Mouse (Mus musculus): ENCODE results near the gene Zfp831. TPM values are rescaled to one million over a fixed set of nuclear protein-coding genes. Genes with fewer than 3 reads are reported as not detected.

Zfp831 gene
- polyA plus RNA-seq, 1 experiment from 2014 or later: 0.02 TPM

GRCm38 (mm10) chr2:174655341-174655740 lies 12.0 kb downstream of the Zfp831 start:
- H3K9me3 ChIP-seq (replicated peaks): no peaks in the 10 kb centered on the region
- ATAC-seq (ENCODE audit: low read depth) (no peak), DNase-seq (no peak)
- no peak overlapping the region for H3K9ac ChIP-seq
- no peaks in the 10 kb centered on the region for H3K36me3 ChIP-seq
- no peak overlapping the region for H3K27ac ChIP-seq
- H3K4me1 ChIP-seq (replicated peaks): no peaks in the 10 kb centered on the region
- H3K4me3 ChIP-seq (replicated peaks): no peak overlapping the region
- whole genome bisulfite sequencing (ENCODE audit: insufficient replicate concordance): 54% methylated on average over 5 of the region's 5 CpGs
- H3K27me3 ChIP-seq: no peaks in the 10 kb centered on the region
- H3K4me2 ChIP-seq: no peak overlapping the region

DNA sequence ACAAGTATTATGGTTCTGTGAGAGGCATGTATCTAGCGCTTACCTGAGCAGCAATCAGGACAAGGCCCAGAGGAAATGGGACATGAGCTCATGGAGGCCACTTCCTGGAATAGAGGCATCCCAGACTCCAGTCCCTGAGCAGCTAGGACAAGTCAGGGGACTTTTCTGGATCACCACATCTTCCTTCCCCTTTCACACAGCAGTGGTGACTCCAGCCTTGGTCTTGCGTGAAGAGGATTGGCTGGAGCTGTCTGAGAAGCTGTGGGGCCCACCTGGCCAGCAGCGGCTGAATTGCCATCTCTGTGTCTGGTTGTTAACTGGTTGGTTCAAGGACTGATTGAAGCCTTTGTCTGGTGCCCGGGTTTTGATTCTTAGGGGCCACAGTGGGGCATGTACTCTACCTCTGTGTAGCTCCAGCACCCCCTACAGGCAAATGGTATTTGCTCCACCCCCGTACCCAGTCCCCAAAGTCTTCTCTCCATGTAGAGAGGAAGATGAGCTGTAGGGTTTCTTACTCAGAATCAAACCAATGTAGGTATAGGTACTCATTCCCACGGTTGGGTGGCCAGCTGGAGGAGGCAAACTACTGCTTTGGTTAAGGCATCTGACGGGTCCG lies 15.0 kb downstream of the Zfp831 start:
- DNase-seq: no peak
- no peak overlapping the region for H3K4me2 ChIP-seq
- no peaks in the 10 kb centered on the region for H3K36me3 ChIP-seq
- 54% methylated on average over 8 of the region's 8 CpGs for WGBS (ENCODE audit: insufficient replicate concordance)
- no peak for ATAC-seq (ENCODE audit: low read depth)
- no peak overlapping the region for H3K4me3 ChIP-seq (replicated peaks)
- no peak overlapping the region for H3K27ac ChIP-seq
- no peak overlapping the region for H3K9ac ChIP-seq
- H3K9me3 ChIP-seq (replicated peaks): no peaks in the 10 kb centered on the region
- H3K27me3 ChIP-seq: no peaks in the 10 kb centered on the region
- no peaks in the 10 kb centered on the region for H3K4me1 ChIP-seq (replicated peaks)

DNA sequence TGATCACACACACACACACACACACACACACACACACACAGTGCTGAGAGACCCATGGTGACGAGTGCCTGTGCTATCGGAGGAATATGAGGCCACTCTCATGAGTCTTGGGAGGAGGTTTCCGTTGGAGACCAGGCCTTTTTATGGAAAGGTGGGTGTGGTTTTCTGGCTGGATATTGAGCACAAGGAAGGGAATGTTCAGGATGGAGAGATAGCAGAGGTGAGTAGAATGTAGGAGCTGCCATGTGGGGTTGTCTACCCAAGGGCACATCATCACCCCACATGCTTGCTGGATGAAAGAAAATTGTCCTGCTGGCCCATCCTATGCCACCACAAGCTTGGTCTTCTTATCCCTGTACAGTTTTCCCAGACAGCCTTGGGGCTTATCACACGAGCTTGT lies 16.5 kb downstream of the Zfp831 start:
- no peak overlapping the region for H3K9ac ChIP-seq
- H3K4me2 ChIP-seq: no peak overlapping the region
- no peak overlapping the region for H3K4me3 ChIP-seq (replicated peaks)
- no peaks in the 10 kb centered on the region for H3K27me3 ChIP-seq
- H3K27ac ChIP-seq: no peak overlapping the region
- WGBS (ENCODE audit: insufficient replicate concordance): 62% methylated on average over 4 of the region's 4 CpGs
- H3K9me3 ChIP-seq (replicated peaks): no peaks in the 10 kb centered on the region
- ATAC-seq (ENCODE audit: low read depth) (no peak), DNase-seq (no peak)
- no peaks in the 10 kb centered on the region for H3K36me3 ChIP-seq
- no peaks in the 10 kb centered on the region for H3K4me1 ChIP-seq (replicated peaks)

- ATAC-seq (ENCODE audit: low read depth) (peak; percentile 59), DNase-seq (no peak)
- Histone ChIP-seq H3K4me3 (replicated peaks) (no peak overlapping the region), H3K27ac (no peak overlapping the region), H3K36me3 (no peaks in the 10 kb centered on the region), H3K27me3 (no peaks in the 10 kb centered on the region), H3K4me2 (no peak overlapping the region), H3K9me3 (replicated peaks) (no peaks in the 10 kb centered on the region), H3K4me1 (replicated peaks) (no peaks in the 10 kb centered on the region), H3K9ac (no peak overlapping the region)
- 71% methylated on average over 9 of the region's 9 CpGs for WGBS (ENCODE audit: insufficient replicate concordance)
Observed at GRCm38 (mm10) chr2:174660321-174660720, 17.0 kb downstream of the Zfp831 start.

GRCm38 (mm10) chr2:174661436-174662171 lies 18.3 kb downstream of the Zfp831 start:
- Histone ChIP-seq H3K9ac (no peak overlapping the region), H3K9me3 (replicated peaks) (no peaks in the 10 kb centered on the region), H3K27me3 (no peaks in the 10 kb centered on the region), H3K27ac (no peak overlapping the region), H3K36me3 (no peaks in the 10 kb centered on the region), H3K4me3 (replicated peaks) (no peak overlapping the region), H3K4me2 (no peak overlapping the region), H3K4me1 (replicated peaks) (no peaks in the 10 kb centered on the region)
- WGBS (ENCODE audit: insufficient replicate concordance): 50% methylated on average over 7 of the region's 7 CpGs
- ATAC-seq (ENCODE audit: low read depth): no peak
- DNase-seq: no peak

DNA sequence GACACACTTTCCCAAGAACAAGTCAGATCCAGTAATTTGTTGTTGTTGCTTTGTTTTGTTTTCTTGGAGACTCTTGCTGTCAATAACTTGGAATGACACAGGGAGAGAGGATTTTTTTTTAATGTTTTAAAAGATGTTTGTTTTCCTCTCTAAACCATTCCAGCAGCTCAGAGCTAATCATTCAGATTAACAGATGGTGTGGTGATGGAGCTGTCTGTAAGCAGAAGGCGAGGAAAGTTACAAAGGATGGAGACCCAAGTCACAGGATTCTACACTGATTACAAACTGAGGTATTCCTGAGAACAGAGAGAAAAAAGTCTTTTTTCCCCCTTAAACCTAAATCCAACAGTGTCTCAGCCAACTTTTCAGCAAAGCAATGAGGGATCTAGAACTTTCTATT lies 19.3 kb downstream of the Zfp831 start:
- ATAC-seq (ENCODE audit: low read depth): no peak
- Histone ChIP-seq H3K27me3 (no peaks in the 10 kb centered on the region), H3K27ac (no peak overlapping the region), H3K4me1 (replicated peaks) (no peaks in the 10 kb centered on the region), H3K9ac (no peak overlapping the region), H3K4me3 (replicated peaks) (no peak overlapping the region), H3K36me3 (no peaks in the 10 kb centered on the region), H3K9me3 (replicated peaks) (no peaks in the 10 kb centered on the region), H3K4me2 (no peak overlapping the region)
- 64% methylated on average over 1 of the region's 1 CpGs for WGBS (ENCODE audit: insufficient replicate concordance)
- no peak for DNase-seq

DNA sequence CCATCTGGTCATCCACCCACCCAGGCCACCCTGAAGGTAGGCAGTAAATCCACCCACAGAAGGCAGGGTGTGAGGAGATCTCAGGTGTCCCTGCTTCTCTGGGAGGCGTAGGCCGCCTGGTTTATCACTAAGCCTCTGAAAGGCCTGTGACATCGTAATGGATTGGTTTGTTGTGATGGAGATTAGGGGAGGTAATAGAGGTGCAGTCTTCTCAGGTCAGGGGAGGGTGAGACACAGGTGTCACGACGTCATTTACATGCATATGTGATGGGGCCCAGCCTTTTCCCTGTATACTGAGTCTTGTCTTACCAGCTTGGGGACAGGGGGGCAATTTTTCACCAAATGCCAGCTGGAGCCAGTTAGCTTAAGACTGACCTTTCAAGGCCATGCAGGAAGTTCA lies 22.1 kb downstream of the Zfp831 start:
- no peaks in the 10 kb centered on the region for H3K36me3 ChIP-seq
- WGBS (ENCODE audit: insufficient replicate concordance): 44% methylated on average over 5 of the region's 5 CpGs
- 0 out of 2 replicates have a peak, but pooled peaks cover 3% of the 10 kb centered on the region for H3K27me3 ChIP-seq
- H3K4me3 ChIP-seq (replicated peaks): no peak overlapping the region
- ATAC-seq (ENCODE audit: low read depth) (no peak), DNase-seq (no peak)
- no peaks in the 10 kb centered on the region for H3K4me1 ChIP-seq (replicated peaks)
- no peak overlapping the region for H3K27ac ChIP-seq
- H3K4me2 ChIP-seq: no peak overlapping the region
- H3K9ac ChIP-seq: no peak overlapping the region
- no peaks in the 10 kb centered on the region for H3K9me3 ChIP-seq (replicated peaks)

GRCm38 (mm10) chr2:174668806-174669205 lies 25.5 kb downstream of the Zfp831 start:
- H3K4me1 ChIP-seq (replicated peaks): peaks cover 14% of the 10 kb centered on the region
- H3K27ac ChIP-seq: no peak overlapping the region
- H3K9me3 ChIP-seq (replicated peaks): no peaks in the 10 kb centered on the region
- no peak for DNase-seq
- H3K36me3 ChIP-seq: no peaks in the 10 kb centered on the region
- 45% methylated on average over 3 of the region's 3 CpGs for WGBS (ENCODE audit: insufficient replicate concordance)
- H3K4me2 ChIP-seq: no peak overlapping the region
- ATAC-seq (ENCODE audit: low read depth): no peak
- no peak overlapping the region for H3K4me3 ChIP-seq (replicated peaks)
- H3K9ac ChIP-seq: no peak overlapping the region
- H3K27me3 ChIP-seq: peaks cover 24% of the 10 kb centered on the region

GRCm38 (mm10) chr2:174672506-174673190 lies 29.3 kb downstream of the Zfp831 start:
- DNase-seq (no peak), ATAC-seq (ENCODE audit: low read depth) (peak; percentile 52; the same call in 1 of the 2 replicates)
- Histone ChIP-seq H3K27ac (no peak overlapping the region), H3K4me2 (peak overlapping the region; percentile 80), H3K36me3 (no peaks in the 10 kb centered on the region), H3K9me3 (replicated peaks) (no peaks in the 10 kb centered on the region), H3K4me3 (replicated peaks) (peak overlapping the region; percentile 55), H3K9ac (no peak overlapping the region), H3K27me3 (peaks cover 36% of the 10 kb centered on the region), H3K4me1 (replicated peaks) (peaks cover 18% of the 10 kb centered on the region)
- 13% methylated on average over 11 of the region's 11 CpGs for WGBS (ENCODE audit: insufficient replicate concordance)

DNA sequence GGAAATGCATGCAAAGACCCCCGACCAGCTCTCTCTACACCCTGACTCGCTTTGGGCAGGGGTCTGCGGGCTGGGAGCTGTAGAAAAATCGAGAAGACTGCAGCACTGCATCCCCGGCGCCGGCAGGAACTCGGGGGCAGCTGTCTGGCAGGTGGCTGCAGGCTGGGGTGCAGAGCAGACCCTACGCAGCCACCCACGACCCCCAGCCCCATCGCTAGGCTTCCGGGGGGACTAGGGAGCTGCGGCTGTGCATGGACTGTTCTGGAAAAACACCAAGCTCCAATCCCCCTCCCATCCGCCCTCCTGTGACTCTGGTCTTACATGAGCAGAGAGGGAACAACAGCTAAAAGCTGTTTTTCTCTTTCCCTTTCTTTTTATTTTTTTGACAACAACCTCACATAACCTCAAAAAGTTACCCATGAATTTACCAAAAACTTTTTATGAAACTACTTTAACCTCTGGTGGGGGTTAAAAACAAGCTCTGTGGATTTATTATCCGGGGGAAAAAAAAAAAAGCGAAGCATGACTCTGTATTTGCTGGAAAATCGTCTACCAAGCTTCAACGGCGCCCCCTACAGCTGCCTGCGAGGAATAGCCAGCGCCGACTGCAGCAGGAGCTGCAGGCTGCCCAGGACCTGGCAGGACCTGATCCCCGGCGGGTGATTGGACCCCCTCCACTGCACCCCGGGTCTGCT lies 30.4 kb downstream of the Zfp831 start:
- peak; percentile 55; the same call in 1 of the 2 replicates for ATAC-seq (ENCODE audit: low read depth)
- DNase-seq: peak; percentile 60
- no peaks in the 10 kb centered on the region for H3K9me3 ChIP-seq (replicated peaks)
- 1% methylated on average over 25 of the region's 25 CpGs for WGBS (ENCODE audit: insufficient replicate concordance)
- H3K9ac ChIP-seq: peak overlapping the region; percentile 52
- peaks cover 18% of the 10 kb centered on the region for H3K4me1 ChIP-seq (replicated peaks)
- H3K4me3 ChIP-seq (replicated peaks): peak overlapping the region; percentile 55
- no peak overlapping the region for H3K27ac ChIP-seq
- peaks cover 36% of the 10 kb centered on the region for H3K27me3 ChIP-seq
- H3K4me2 ChIP-seq: peak overlapping the region; percentile 80
- no peaks in the 10 kb centered on the region for H3K36me3 ChIP-seq
